Mouse (Mus musculus) frontal cortex, postnatal 25 days (tissue): ENCODE measurements around the gene Nfib.

Experiments used
- DNase-seq, 2 experiments: peaks; one replicate each; pipeline ENCODE4 v3.0.0; 2022; ENCODE audit warnings: low spot score in 2 of 2

Gene Nfib

DNA sequence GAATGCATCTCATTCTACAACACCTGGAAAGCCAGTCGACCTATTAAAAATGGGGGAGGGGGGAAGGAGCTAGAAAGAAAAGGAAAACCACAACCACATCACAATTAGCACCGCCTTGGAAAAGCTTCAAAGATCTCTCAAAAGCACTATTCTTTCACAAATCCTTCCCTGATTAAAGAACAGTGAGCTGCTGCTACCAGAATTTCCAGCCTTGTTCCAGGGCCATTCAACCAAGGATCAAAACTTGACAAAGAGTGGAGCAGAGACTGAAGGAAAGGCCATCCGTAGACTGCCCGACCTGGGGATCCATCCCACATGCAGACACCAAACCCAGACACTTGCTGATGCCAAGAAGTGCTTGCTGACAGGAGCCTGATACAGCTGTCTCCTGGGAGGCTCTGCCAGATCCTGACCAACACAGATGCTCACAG lies 345.5 kb downstream of the Nfib start:
- no peak for DNase-seq

DNA sequence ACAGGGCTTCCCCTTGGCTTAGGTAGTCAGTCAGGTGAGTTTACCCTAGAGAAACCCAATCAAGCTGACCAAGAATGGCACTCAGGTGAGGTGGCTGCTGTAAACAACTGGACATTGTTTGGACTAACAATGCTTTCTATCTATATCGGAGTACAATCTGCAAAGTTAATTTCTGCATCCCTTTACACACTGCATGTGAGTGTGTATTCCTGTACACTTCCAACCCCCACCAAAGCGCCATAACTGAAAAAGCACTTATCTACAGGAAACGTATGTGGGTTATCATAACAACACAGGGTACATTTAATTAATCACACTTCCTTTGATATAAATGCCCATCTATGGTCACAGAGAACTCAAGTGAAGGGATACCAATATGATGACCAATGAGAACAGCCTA lies 346.4 kb downstream of the Nfib start:
- no peak for DNase-seq

- DNase-seq: no peak
These were observed 356.5 kb downstream of the Nfib start for GRCm38 (mm10) chr4:82349006-82349405.

DNA sequence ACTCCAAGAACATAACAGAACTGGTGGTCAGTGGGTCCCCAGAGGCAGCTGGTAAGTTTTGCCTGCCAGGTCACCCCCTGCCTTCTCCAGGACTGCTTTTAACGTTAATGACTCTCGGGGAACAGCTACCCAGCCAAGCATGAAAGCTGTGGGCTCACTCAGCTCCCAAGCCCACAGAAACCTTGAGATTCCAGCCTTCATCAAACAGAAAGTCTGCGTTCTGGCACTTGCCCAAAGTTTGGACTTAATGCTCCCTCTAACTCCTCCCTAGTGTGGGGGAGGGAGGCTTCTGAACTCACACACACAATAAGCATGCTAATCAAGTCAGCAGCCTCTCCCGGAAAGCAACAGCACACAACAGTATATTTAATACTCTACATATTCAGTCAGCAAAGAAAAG lies 360.8 kb downstream of the Nfib start:
- no peak for DNase-seq

GRCm38 (mm10) chr4:82344224-82344623 lies 361.3 kb downstream of the Nfib start:
- DNase-seq: no peak

GRCm38 (mm10) chr4:82338930-82339329 lies 366.6 kb downstream of the Nfib start:
- DNase-seq: no peak

DNA sequence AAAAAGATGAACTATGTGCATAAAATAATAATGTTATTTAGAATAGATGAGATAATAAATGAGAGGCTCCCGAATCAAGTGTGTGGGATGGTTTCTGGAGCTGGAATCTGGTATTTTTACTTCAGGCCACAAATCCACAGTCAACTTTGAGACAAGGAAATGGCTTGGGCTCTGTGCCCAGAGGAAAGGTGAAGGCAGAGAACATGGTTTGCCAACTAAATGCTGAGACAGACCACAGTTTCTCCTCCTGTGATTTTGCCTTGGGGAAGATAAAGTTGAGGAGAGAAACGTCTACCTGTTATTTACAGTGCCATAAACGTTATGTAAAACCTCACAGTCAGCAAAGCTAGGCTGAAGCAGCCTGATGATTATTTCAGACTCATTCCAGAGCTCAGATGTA lies 367.1 kb downstream of the Nfib start:
- DNase-seq: no peak

GRCm38 (mm10) chr4:82336951-82337381 lies 368.6 kb downstream of the Nfib start:
- no peak for DNase-seq

GRCm38 (mm10) chr4:82335266-82335865 lies 370.2 kb downstream of the Nfib start:
- no peak for DNase-seq

GRCm38 (mm10) chr4:82333413-82333812 lies 372.1 kb downstream of the Nfib start:
- no peak for DNase-seq

GRCm38 (mm10) chr4:82330095-82330494 lies 375.5 kb downstream of the Nfib start:
- DNase-seq: no peak

DNA sequence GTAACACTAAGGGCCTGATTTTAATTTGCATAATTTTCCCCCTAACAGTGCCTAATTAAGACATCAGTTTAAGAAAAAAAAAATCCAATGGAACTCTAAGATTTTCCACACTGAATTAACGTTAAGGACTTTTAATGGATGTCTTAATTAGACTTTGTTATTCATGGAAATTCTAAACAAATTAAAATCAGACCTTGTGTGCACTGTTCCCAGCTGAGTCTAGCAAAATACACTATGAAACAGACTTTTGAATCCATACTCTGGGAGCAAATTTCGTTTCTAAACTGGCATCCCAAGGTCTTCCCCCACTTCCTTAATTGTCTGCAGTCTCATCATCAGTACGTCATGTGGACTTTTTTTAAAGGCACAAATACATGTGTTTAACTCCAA lies 379.4 kb downstream of the Nfib start:
- no peak for DNase-seq

GRCm38 (mm10) chr4:82325409-82326139 lies 380.0 kb downstream of the Nfib start:
- no peak for DNase-seq

GRCm38 (mm10) chr4:82324977-82325376 lies 380.6 kb downstream of the Nfib start:
- DNase-seq: no peak

GRCm38 (mm10) chr4:82321008-82321407 lies 384.5 kb downstream of the Nfib start:
- no peak for DNase-seq

DNA sequence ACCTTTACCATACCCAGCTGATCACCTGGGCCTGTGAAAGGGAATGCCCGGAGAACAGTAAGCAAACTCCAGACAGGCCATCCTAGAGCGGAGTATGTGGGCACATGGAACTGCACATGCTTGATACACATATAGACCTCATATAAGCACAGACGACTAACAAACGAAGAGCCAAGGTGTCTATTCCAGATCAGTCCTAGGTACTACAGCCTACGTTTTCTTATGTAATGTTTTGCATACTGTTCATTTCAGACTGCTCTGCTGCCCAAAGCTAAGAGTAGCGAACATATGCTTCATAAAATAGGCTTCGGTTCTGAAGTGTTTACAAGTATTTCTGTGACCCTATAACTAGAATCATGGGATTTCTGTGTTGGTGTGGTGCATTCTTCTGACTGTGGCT lies 386.2 kb downstream of the Nfib start:
- no peak for DNase-seq

- DNase-seq: no peak
These were observed 389.4 kb downstream of the Nfib start for GRCm38 (mm10) chr4:82316168-82316567.

- DNase-seq: no peak
These were observed 389.8 kb downstream of the Nfib start for GRCm38 (mm10) chr4:82315710-82316109.

DNA sequence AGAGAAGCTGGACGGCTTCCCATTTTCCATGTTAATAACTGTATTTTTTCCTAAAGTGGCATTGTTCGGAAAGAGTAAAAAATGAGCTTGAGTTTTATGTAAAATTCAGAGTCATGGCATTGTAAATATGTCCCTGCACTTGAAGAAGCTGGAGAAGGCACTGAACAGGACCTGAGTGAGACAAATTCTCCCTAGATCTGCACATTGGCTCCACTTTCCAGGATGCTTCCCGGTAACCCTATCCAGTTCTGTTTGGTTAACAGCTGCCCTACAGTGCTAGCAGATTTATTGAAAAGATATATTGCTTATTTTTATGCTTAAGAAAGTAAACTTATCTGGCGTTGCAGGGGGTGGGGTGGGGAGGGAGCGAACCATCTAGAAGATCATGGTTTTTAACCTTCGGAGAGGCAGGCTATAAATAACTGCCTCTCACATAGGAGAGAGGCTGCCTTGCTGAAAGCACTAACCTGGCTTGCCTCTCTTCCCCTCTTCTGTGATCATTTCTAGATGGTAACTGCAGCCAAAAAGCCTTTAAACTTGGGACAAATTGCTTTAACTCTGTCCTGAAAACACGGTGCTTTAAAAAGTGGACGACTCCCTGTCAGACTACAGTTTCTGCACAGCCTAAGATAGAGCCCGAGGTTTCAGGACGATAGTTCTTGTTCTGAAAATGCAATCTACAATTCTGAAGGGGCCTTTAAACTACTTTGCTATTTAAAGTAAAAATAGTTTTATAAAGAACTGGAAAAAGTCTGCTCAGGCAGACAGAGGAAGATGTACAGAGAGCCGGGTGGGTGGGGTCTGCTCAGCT lies 394.4 kb downstream of the Nfib start:
- no peak for DNase-seq

- DNase-seq: no peak
These were observed 399.5 kb downstream of the Nfib start for GRCm38 (mm10) chr4:82306045-82306444.

DNA sequence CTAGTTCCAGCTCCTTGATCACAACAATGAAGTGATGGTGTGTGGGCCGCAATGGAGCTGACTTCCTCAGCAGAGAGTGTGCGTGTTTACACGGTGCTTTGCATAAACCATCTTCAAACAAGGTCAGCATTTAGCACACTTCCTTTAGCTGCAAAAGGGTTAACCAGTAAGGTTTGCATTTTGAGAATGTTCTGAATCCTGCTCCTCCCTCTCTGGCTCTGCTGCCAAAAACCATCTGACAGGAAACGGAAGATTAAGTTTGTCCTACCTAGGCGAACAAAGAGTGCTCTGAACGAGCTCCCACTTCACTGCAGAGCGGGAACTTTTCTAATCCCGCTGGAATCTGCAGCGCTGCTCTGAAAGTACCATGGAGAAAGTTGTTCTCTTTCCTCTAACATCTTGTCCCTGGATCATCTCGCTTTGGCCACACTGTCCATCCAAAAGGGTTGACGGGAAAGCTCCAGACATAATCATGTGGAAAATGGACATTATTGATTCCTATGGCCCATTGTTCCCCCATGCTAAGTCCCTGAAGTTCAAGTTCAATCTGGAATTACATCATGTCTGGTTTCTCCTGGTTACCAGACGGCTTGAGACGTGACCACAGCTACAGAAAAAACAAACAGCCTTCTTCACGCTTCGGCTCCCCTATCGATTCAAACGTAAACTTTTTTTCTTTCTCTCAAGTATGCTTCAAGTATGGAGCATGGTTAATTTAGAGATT lies 401.2 kb downstream of the Nfib start:
- no peak for DNase-seq

- no peak for DNase-seq
These were observed 402.1 kb downstream of the Nfib start for GRCm38 (mm10) chr4:82303362-82303900.
